In genomic region chr19:9337447-9337846, GRCm38 (mm10) we compare ENCODE assay signal across 3 mouse cellular contexts.
A peak's percentile ranks its signal among the peaks of the same experiment; 100 is the strongest.
DNase-seq lines count a peak whose midpoint lies in the region; ATAC-seq lines count a peak whose summit lies in the region.
"Not testable (repeated sequence)": the region's sequence is repeated elsewhere in the genome, so short reads cannot be mapped to it uniquely, and the experiment has no call there.

No protein-coding gene starts in this region.

- not testable (repeated sequence) for ATAC-seq in midbrain, embryonic 11.5 days (ENCODE audit: low FRiP score); neural tube, embryonic 11.5 days (ENCODE audit: insufficient read depth, low FRiP score, low TSS enrichment)

- H3K4me2 ChIP-seq in midbrain, embryonic 11.5 days; neural tube, embryonic 11.5 days (ENCODE audit: low read depth): not testable (repeated sequence)

- not testable (repeated sequence) for H3K9me3 ChIP-seq in midbrain, embryonic 11.5 days (ENCODE audit: control insufficient read depth, low read length); neural tube, embryonic 11.5 days (ENCODE audit: control insufficient read depth, low read length)

- not testable (repeated sequence) for H3K4me3 ChIP-seq in midbrain, embryonic 11.5 days (ENCODE audit: low read depth, low read length); neural tube, embryonic 11.5 days (ENCODE audit: low read depth, low read length)

- 94% methylated on average over 12 of the region's 12 CpGs for WGBS in midbrain, embryonic 11.5 days
- 87% methylated on average over 12 of the region's 12 CpGs for WGBS in neural tube, embryonic 11.5 days

- H3K9ac ChIP-seq in midbrain, embryonic 11.5 days (ENCODE audit: low read length); neural tube, embryonic 11.5 days (ENCODE audit: low read length): not testable (repeated sequence)

- DNase-seq in midbrain, embryonic 11.5 days (ENCODE audit: low spot score, missing footprints): peak; percentile 57
- peak; percentile 5 for DNase-seq in neural tube, embryonic 11.5 days (ENCODE audit: low spot score)
- peak; percentile 13 to 52 for DNase-seq in urinary bladder, postnatal 4 days (ENCODE audit: low spot score in 2 of 2)

- not testable (repeated sequence) for H3K4me1 ChIP-seq in midbrain, embryonic 11.5 days (ENCODE audit: control insufficient read depth, insufficient read depth, low read length); neural tube, embryonic 11.5 days (ENCODE audit: control insufficient read depth, insufficient read depth, low read length)

- H3K27me3 ChIP-seq in midbrain, embryonic 11.5 days (ENCODE audit: control insufficient read depth, insufficient read depth, low read length); neural tube, embryonic 11.5 days (ENCODE audit: control insufficient read depth, insufficient read depth, low read length): not testable (repeated sequence)

- not testable (repeated sequence) for H3K27ac ChIP-seq in midbrain, embryonic 11.5 days (ENCODE audit: low read depth, low read length); neural tube, embryonic 11.5 days (ENCODE audit: low read depth, low read length)

- not testable (repeated sequence) for H3K36me3 ChIP-seq in midbrain, embryonic 11.5 days (ENCODE audit: control insufficient read depth, insufficient read depth, low read length); neural tube, embryonic 11.5 days (ENCODE audit: control insufficient read depth, insufficient read depth, low read length)

Comparison
In these comparisons a context has a peak if more than half of its experiments do, and no peak if none do; other contexts are left out.
1. DNase-seq: peak in every context shown above with its lines; median percentile 57 in midbrain, embryonic 11.5 days; 32 in urinary bladder, postnatal 4 days; 5 in neural tube, embryonic 11.5 days.